Mouse (Mus musculus) gastrocnemius, adult 18-20 months (tissue): Measurements from ENCODE around the gene Pmel. TPM values are rescaled to one million over a fixed set of nuclear protein-coding genes. Genes with fewer than 3 reads are reported as not detected.
A peak's percentile ranks its signal among the peaks of the same experiment; 100 is the strongest.

ENCODE experiments used
- DNase-seq: peaks from one replicate; pipeline ENCODE4 v3.0.0; 2021; ENCODE audit warnings: low spot score
- total RNA-seq, 2 experiments: library from RNA; stranded (reverse); gene quantifications; 2 replicates each; pipeline ENCODE4 v1.2.3; 2021

Pmel gene
- total RNA-seq, 2 experiments from 2014 or later = not detected

GRCm38 (mm10) chr10:128748252-128748864 is 44.4 kb downstream of the Pmel start:
- DNase-seq = peak; percentile 67

Other genes with a start within 250 kb of the Pmel start
- 10 to 100 TPM; 44.1 to 49.5 TPM for gene Smarcc2, start 244.9 kb upstream of the Pmel start, total RNA-seq
- gene Myl6, start 210.1 kb upstream of the Pmel start, total RNA-seq = 100 to 1,000 TPM; 150 to 187 TPM
- gene Myl6b, start 205.5 kb upstream of the Pmel start, total RNA-seq = 10 to 100 TPM in 1 of 2 experiments, 1 to 10 TPM in 1; 9.0 to 28.2 TPM
- 10 to 100 TPM; 12.3 to 15.3 TPM for gene Esyt1, start 178.3 kb upstream of the Pmel start, total RNA-seq
- gene Zc3h10, start 156.4 kb upstream of the Pmel start, total RNA-seq = 1 to 10 TPM; 4.6 to 8.3 TPM
- gene Rpl41, start 154.9 kb upstream of the Pmel start, total RNA-seq = 1,000 to 10,000 TPM; 1,015 to 1,049 TPM
- 10 to 100 TPM; 35.4 to 37.6 TPM for gene Pa2g4, start 138.2 kb upstream of the Pmel start, total RNA-seq
- 1 to 10 TPM; 2.7 TPM for gene Erbb3, start 114.5 kb upstream of the Pmel start, total RNA-seq
- gene Rps26, start 77.4 kb upstream of the Pmel start, total RNA-seq = 100 to 1,000 TPM; 345 to 363 TPM
- gene Ikzf4, start 58.2 kb upstream of the Pmel start, total RNA-seq = under 1 TPM; 0.37 to 0.57 TPM
- 10 to 100 TPM; 27.7 to 28.3 TPM for gene Suox, start 30.1 kb upstream of the Pmel start, total RNA-seq
- 10 to 100 TPM; 90.8 to 92.1 TPM for gene Rab5b, start 7.9 kb upstream of the Pmel start, total RNA-seq
- gene Cdk2, start 836 bp downstream of the Pmel start, total RNA-seq = 1 to 10 TPM; 2.3 to 2.7 TPM
- gene Dgka, start 40.7 kb downstream of the Pmel start, total RNA-seq = 1 to 10 TPM; 7.8 to 8.5 TPM
- 10 to 100 TPM; 12.0 to 12.4 TPM for gene Pym1, start 43.7 kb downstream of the Pmel start, total RNA-seq
- 1 to 10 TPM; 1.1 to 1.9 TPM for gene Mmp19, start 86.7 kb downstream of the Pmel start, total RNA-seq
- gene Dnajc14, start 99.9 kb downstream of the Pmel start, total RNA-seq = 10 to 100 TPM; 20.8 to 25.4 TPM
- 1 to 10 TPM; 2.1 to 2.3 TPM for gene Tmem198b, start 100.2 kb downstream of the Pmel start, total RNA-seq
- 10 to 100 TPM; 26.1 to 30.7 TPM for gene Sarnp, start 113.1 kb downstream of the Pmel start, total RNA-seq
- gene Ormdl2, start 117.5 kb downstream of the Pmel start, total RNA-seq = 1 to 10 TPM; 3.1 to 3.8 TPM
- 1 to 10 TPM; 2.8 to 8.0 TPM for gene Gdf11, start 187.5 kb downstream of the Pmel start, total RNA-seq
- gene Cd63, start 196.8 kb downstream of the Pmel start, total RNA-seq = 100 to 1,000 TPM; 101 to 160 TPM
- 1 to 10 TPM; 3.1 to 3.9 TPM for gene Rdh5, start 218.7 kb downstream of the Pmel start, total RNA-seq
- 100 to 1,000 TPM; 153 to 154 TPM for gene Bloc1s1, start 219.8 kb downstream of the Pmel start, total RNA-seq
- 10 to 100 TPM; 40.4 to 60.8 TPM for gene Itga7, start 229.6 kb downstream of the Pmel start, total RNA-seq